9 mouse cellular contexts compared by ENCODE assay signal in the genomic region with DNA sequence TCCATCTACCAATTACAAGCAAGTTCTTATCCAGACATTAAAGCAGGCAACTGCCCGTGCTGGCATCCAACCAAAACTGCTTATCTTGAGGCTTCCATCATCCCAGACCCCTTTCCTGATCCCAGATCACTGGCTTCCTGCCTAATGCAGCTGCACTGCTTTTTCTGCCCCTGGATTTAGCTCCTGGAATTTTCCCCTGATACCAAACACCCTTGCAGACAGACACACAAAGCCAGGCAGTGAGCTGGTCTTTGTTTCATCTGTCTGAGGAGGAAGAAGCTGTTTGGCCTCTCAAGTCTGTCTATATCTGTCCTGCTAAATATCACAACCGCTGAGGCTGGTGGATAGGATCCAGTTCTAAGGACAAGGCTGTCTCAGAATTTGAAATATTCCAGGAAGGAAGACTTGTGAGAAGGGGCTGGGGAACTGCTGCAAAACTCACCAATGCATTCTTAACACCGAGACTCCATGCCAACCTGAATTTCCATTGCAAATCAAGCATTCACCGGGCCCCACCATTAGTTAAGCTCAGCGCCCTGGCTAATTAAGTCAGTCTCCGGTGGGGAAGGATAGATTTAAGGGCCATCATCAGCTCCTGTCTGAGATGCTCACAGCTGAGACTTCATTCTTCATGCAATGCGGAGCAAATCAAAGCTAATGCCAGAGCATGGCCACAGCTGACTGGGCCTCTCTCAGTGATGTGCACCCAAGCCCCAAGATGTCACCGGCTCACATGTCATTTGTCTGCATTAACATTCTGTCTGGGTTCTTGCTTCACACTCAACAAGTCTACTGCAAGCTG.
A peak's percentile ranks its signal among the peaks of the same experiment; 100 is the strongest.
DNase-seq lines count a peak whose midpoint lies in the region; ATAC-seq and TF ChIP-seq lines count a peak whose summit lies in the region.
"Had no signal": no experiment of that assay in that cellular context is flagged by ENCODE, and none has a peak within 500 bp of the region (broad histone marks: within the 10 kb centered on the region; RNA-seq: fewer than 3 reads in every experiment).

No protein-coding gene starts in this region.

- H3K27ac ChIP-seq in intestine, embryonic 14.5 days (ENCODE audit: low read depth) = peak overlapping the region; percentile 57
- no peak overlapping the region for H3K27ac ChIP-seq in intestine, postnatal 0 days (ENCODE audit: low read depth, low read length)
- peak overlapping the region; percentile 87 for H3K27ac ChIP-seq in forebrain, embryonic 10.5 days
- peak overlapping the region; percentile 86 for H3K27ac ChIP-seq in hindbrain, embryonic 16.5 days (ENCODE audit: low read depth, low read length)
- H3K27ac ChIP-seq in stomach, postnatal 0 days (replicated peaks) = peak overlapping the region; percentile 18; the same call in 1 of the 2 replicates
- H3K27ac ChIP-seq: liver, embryonic 15.5 days had no signal

- 22% methylated on average over 8 of the region's 8 CpGs for WGBS in intestine, embryonic 14.5 days
- 56% methylated on average over 8 of the region's 8 CpGs for WGBS in intestine, postnatal 0 days
- 17% methylated on average over 8 of the region's 8 CpGs for WGBS in forebrain, embryonic 10.5 days
- 4% methylated on average over 8 of the region's 8 CpGs for WGBS in hindbrain, embryonic 16.5 days
- WGBS in stomach, postnatal 0 days = 37% methylated on average over 8 of the region's 8 CpGs

- no peaks in the 10 kb centered on the region for H3K9me3 ChIP-seq in intestine, embryonic 14.5 days (ENCODE audit: control insufficient read depth, low read length)
- no peaks in the 10 kb centered on the region for H3K9me3 ChIP-seq in intestine, postnatal 0 days (ENCODE audit: control insufficient read depth)
- H3K9me3 ChIP-seq in forebrain, embryonic 10.5 days = no peaks in the 10 kb centered on the region
- H3K9me3 ChIP-seq in hindbrain, embryonic 16.5 days (ENCODE audit: control insufficient read depth, low read length) = no peaks in the 10 kb centered on the region
- H3K9me3 ChIP-seq in stomach, postnatal 0 days (ENCODE audit: control insufficient read depth, low read length) = no peaks in the 10 kb centered on the region
- H3K9me3 ChIP-seq: liver, embryonic 15.5 days had no signal

- no peaks in the 10 kb centered on the region for H3K36me3 ChIP-seq in intestine, embryonic 14.5 days (ENCODE audit: control insufficient read depth, insufficient read depth, low read length)
- no peaks in the 10 kb centered on the region for H3K36me3 ChIP-seq in intestine, postnatal 0 days (ENCODE audit: control insufficient read depth, insufficient read depth)
- no peaks in the 10 kb centered on the region for H3K36me3 ChIP-seq in forebrain, embryonic 10.5 days (replicated peaks)
- no peaks in the 10 kb centered on the region for H3K36me3 ChIP-seq in hindbrain, embryonic 16.5 days (ENCODE audit: control insufficient read depth, insufficient read depth, low read length)
- no peaks in the 10 kb centered on the region for H3K36me3 ChIP-seq in stomach, postnatal 0 days (ENCODE audit: control insufficient read depth, insufficient read depth, low read length)
- H3K36me3 ChIP-seq: liver, embryonic 15.5 days had no signal

- H3K9ac ChIP-seq in intestine, embryonic 14.5 days (ENCODE audit: low read length) = no peak overlapping the region
- no peak overlapping the region for H3K9ac ChIP-seq in intestine, postnatal 0 days (ENCODE audit: low read depth, low read length)
- H3K9ac ChIP-seq in hindbrain, embryonic 16.5 days (ENCODE audit: low read depth, low read length) = peak overlapping the region; percentile 52
- H3K9ac ChIP-seq in stomach, postnatal 0 days (ENCODE audit: low read length) = peak overlapping the region; percentile 23; the same call in 1 of the 2 replicates
- H3K9ac ChIP-seq: liver, embryonic 15.5 days had no signal

- TF ChIP-seq EP300 in stomach, postnatal 0 days (optimal IDR thresholded peaks at IDR 0.05) = peak; percentile 12

- H3K4me1 ChIP-seq in intestine, embryonic 14.5 days (replicated peaks; ENCODE audit: control insufficient read depth, insufficient read depth, low read length) = peaks cover 74% of the 10 kb centered on the region
- peaks cover 5% of the 10 kb centered on the region for H3K4me1 ChIP-seq in intestine, postnatal 0 days (replicated peaks; ENCODE audit: control insufficient read depth, insufficient read depth, low read length)
- H3K4me1 ChIP-seq in forebrain, embryonic 10.5 days = peaks cover 75% of the 10 kb centered on the region
- H3K4me1 ChIP-seq in hindbrain, embryonic 16.5 days (ENCODE audit: control insufficient read depth, insufficient read depth, low read depth, low read length) = peaks cover 60% of the 10 kb centered on the region
- peaks cover 14% of the 10 kb centered on the region for H3K4me1 ChIP-seq in stomach, postnatal 0 days (replicated peaks; ENCODE audit: control insufficient read depth, insufficient read depth)
- H3K4me1 ChIP-seq: liver, embryonic 15.5 days had no signal

- H3K4me2 ChIP-seq in intestine, embryonic 14.5 days (ENCODE audit: low read length) = peak overlapping the region; percentile 34; the same call in 1 of the 2 replicates
- no peak overlapping the region for H3K4me2 ChIP-seq in intestine, postnatal 0 days (replicated peaks; ENCODE audit: low read depth)
- peak overlapping the region; percentile 17 for H3K4me2 ChIP-seq in hindbrain, embryonic 16.5 days (ENCODE audit: low read length)
- H3K4me2 ChIP-seq in stomach, postnatal 0 days (replicated peaks; ENCODE audit: low read depth) = no peak overlapping the region
- H3K4me2 ChIP-seq: liver, embryonic 15.5 days had no signal

- H3K4me3 ChIP-seq in intestine, embryonic 14.5 days (ENCODE audit: low read depth, low read length) = no peak overlapping the region
- H3K4me3 ChIP-seq in intestine, postnatal 0 days (ENCODE audit: low read depth, low read length) = no peak overlapping the region
- peak overlapping the region; percentile 16; the same call in 1 of the 2 replicates for H3K4me3 ChIP-seq in forebrain, embryonic 10.5 days
- no peak overlapping the region for H3K4me3 ChIP-seq in hindbrain, embryonic 16.5 days (ENCODE audit: low read length)
- H3K4me3 ChIP-seq in stomach, postnatal 0 days (ENCODE audit: low read depth, low read length) = no peak overlapping the region
- H3K4me3 ChIP-seq: liver, embryonic 15.5 days had no signal

- no peaks in the 10 kb centered on the region for H3K27me3 ChIP-seq in intestine, embryonic 14.5 days (replicated peaks; ENCODE audit: control insufficient read depth, insufficient read depth, low read length)
- no peaks in the 10 kb centered on the region for H3K27me3 ChIP-seq in intestine, postnatal 0 days (replicated peaks; ENCODE audit: control insufficient read depth, insufficient read depth, low read length)
- no peaks in the 10 kb centered on the region for H3K27me3 ChIP-seq in forebrain, embryonic 10.5 days (ENCODE audit: poor library complexity, severe bottlenecking)
- no peaks in the 10 kb centered on the region for H3K27me3 ChIP-seq in hindbrain, embryonic 16.5 days (replicated peaks; ENCODE audit: control insufficient read depth, insufficient read depth, low read length)
- H3K27me3 ChIP-seq in stomach, postnatal 0 days (ENCODE audit: control insufficient read depth, insufficient read depth, low read length) = no peaks in the 10 kb centered on the region
- H3K27me3 ChIP-seq: liver, embryonic 15.5 days had no signal

- ATAC-seq in intestine, embryonic 14.5 days (replicated peaks; ENCODE audit: low FRiP score, low TSS enrichment, low read depth) = peak; percentile 54
- ATAC-seq in intestine, postnatal 0 days = no peak
- peak; percentile 49 for ATAC-seq in hindbrain, embryonic 16.5 days
- ATAC-seq in stomach, postnatal 0 days (ENCODE audit: low FRiP score, low TSS enrichment) = no peak

- no peak for TF ChIP-seq CTCF in intestine, postnatal 0 days (IDR thresholded peaks at IDR 0.05; ENCODE audit: low read depth)
- TF ChIP-seq CTCF in stomach, postnatal 0 days (IDR thresholded peaks at IDR 0.05; ENCODE audit: low read depth) = no peak

- DNase-seq in intestine, embryonic 14.5 days (ENCODE audit: low spot score) = peak; percentile 73
- peak; percentile 35 for DNase-seq in forebrain, embryonic 10.5 days (ENCODE audit: extremely low spot score, low spot score)
- peak; percentile 39 for DNase-seq in lung, postnatal 14 days
- DNase-seq in stomach, postnatal 0 days (ENCODE audit: low spot score) = no peak
- no peak for DNase-seq in urinary bladder, postnatal 14 days (ENCODE audit: low spot score)
- DNase-seq in cerebellum, postnatal 36 days = no peak

Comparison
In these comparisons a context has a peak if more than half of its experiments do, and no peak if none do; other contexts are left out.
1. ATAC-seq: peak in intestine, embryonic 14.5 days (single experiment) and hindbrain, embryonic 16.5 days (single experiment); none in intestine, postnatal 0 days (single experiment) and stomach, postnatal 0 days (single experiment).
2. H3K4me2 ChIP-seq: peak in intestine, embryonic 14.5 days (single experiment) and hindbrain, embryonic 16.5 days (single experiment); none in intestine, postnatal 0 days (single experiment) and stomach, postnatal 0 days (single experiment).
3. DNase-seq: peak in intestine, embryonic 14.5 days (single experiment), forebrain, embryonic 10.5 days (single experiment) and lung, postnatal 14 days (single experiment); none in stomach, postnatal 0 days (single experiment), urinary bladder, postnatal 14 days (single experiment) and cerebellum, postnatal 36 days (0 of 2).
4. H3K9ac ChIP-seq: peak in hindbrain, embryonic 16.5 days (single experiment) and stomach, postnatal 0 days (single experiment); none in intestine, embryonic 14.5 days (single experiment) and intestine, postnatal 0 days (single experiment).